Mouse (Mus musculus) liver, postnatal 0 days (tissue): ENCODE results near the gene Ccr1l1. TPM values are rescaled to one million over a fixed set of nuclear protein-coding genes. Genes with fewer than 3 reads are reported as not detected.

Experiments
- ATAC-seq: fragments of 200-750 bp; cut with Nextera tagmentation; 2 replicates; pipeline ENCODE4 v1.8.0; 2017; ENCODE audit warnings: mild to moderate bottlenecking, moderate library complexity
- DNase-seq: peaks from one replicate; pipeline ENCODE4 v3.0.0-alpha.2; 2016
- H3K27ac ChIP-seq: fragments of 300-500 bp; sonication (generic); 2 replicates; pipeline ENCODE4 v1.5.1; 2014; ENCODE audit warnings: antibody characterized with exemption, moderate library complexity, mild to moderate bottlenecking, low read depth
- H3K27me3 ChIP-seq: fragments of 300-500 bp; sonication (generic); 2 replicates; pipeline ENCODE4 v1.6.1; 2014; ENCODE audit warnings: low read length, control low read depth, mixed read lengths; ENCODE audit not compliant: insufficient read depth
- H3K36me3 ChIP-seq: fragments of 300-500 bp; sonication (generic); replicated peaks from 2 replicates; pipeline ENCODE4 v1.6.1; 2014; ENCODE audit warnings: mild to moderate bottlenecking, control low read depth, low read length, moderate library complexity, mixed read lengths; ENCODE audit not compliant: insufficient read depth
- H3K4me1 ChIP-seq: fragments of 300-500 bp; sonication (generic); 2 replicates; pipeline ENCODE4 v1.6.1; 2014; ENCODE audit warnings: antibody characterized with exemption, mild to moderate bottlenecking, control low read depth; ENCODE audit not compliant: insufficient read depth
- H3K4me2 ChIP-seq: fragments of 300-500 bp; sonication (generic); 2 replicates; pipeline ENCODE4 v1.6.1; 2014; ENCODE audit warnings: low read depth, mild to moderate bottlenecking, low read length, moderate library complexity, mixed read lengths
- H3K4me3 ChIP-seq: fragments of 300-500 bp; sonication (generic); 2 replicates; pipeline ENCODE4 v1.5.1; 2014; ENCODE audit warnings: low read depth, low read length
- H3K9ac ChIP-seq: fragments of 300-500 bp; sonication (generic); replicated peaks from 2 replicates; pipeline ENCODE4 v1.6.1; 2014; ENCODE audit warnings: mild to moderate bottlenecking, moderate library complexity
- H3K9me3 ChIP-seq: fragments of 300-500 bp; sonication (generic); 2 replicates; pipeline ENCODE4 v1.6.1; 2016; ENCODE audit warnings: mild to moderate bottlenecking, control low read depth, low read length, mixed read lengths
- CTCF ChIP-seq: sonication (generic); IDR thresholded peaks from 2 replicates; pipeline ENCODE4 v1.5.1; 2016; ENCODE audit warnings: antibody characterized with exemption, low read depth
- EP300 ChIP-seq: IDR thresholded peaks from 2 replicates; pipeline ENCODE4 v1.6.1; 2016; ENCODE audit warnings: antibody characterized with exemption, low read depth, mild to moderate bottlenecking
- WGBS: fragments of 180-500 bp; shearing (Covaris S2); extraction: QIAGEN DNeasy Blood & Tissue Kit; methylation state at CpG from one replicate; pipeline ENCODE4 v1.1.7; 2014; ENCODE audit not compliant: insufficient replicate concordance; 5-methylcytosine and 5-hydroxymethylcytosine counted together
- polyA plus RNA-seq: library from polyadenylated mRNA; unstranded; fragments of >200 nt; fragmentation: Nextera tagmentation; extraction: Ambion mirVana; gene quantifications from 2 replicates; pipeline ENCODE4 v1.2.1, GENCODE M21; 2015

The Ccr1l1 gene
- polyA plus RNA-seq, 1 experiment from 2014 or later = not detected

- Histone ChIP-seq H3K27me3 (no peaks in the 10 kb centered on the region), H3K9me3 (no peaks in the 10 kb centered on the region), H3K36me3 (no peaks in the 10 kb centered on the region), H3K9ac (no peak overlapping the region), H3K4me3 (no peak overlapping the region), H3K4me1 (no peaks in the 10 kb centered on the region), H3K27ac (peak overlapping the region; percentile 7; the same call in 1 of the 2 replicates), H3K4me2 (no peak overlapping the region)
- TF ChIP-seq EP300 = peak; percentile 66
- TF ChIP-seq CTCF = no peak
- no peak for DNase-seq
- ATAC-seq = peak; percentile 46
- 68% methylated on average over 3 of the region's 3 CpGs for WGBS
Observed at GRCm38 (mm10) chr9:123964776-123965175, 13.4 kb downstream of the Ccr1l1 start.

- no peaks in the 10 kb centered on the region for H3K27me3 ChIP-seq
- no peak overlapping the region for H3K4me2 ChIP-seq
- no peak overlapping the region for H3K27ac ChIP-seq
- H3K36me3 ChIP-seq = no peaks in the 10 kb centered on the region
- H3K4me3 ChIP-seq = no peak overlapping the region
- no peaks in the 10 kb centered on the region for H3K9me3 ChIP-seq
- ATAC-seq = no peak
- DNase-seq = no peak
- H3K9ac ChIP-seq = no peak overlapping the region
- 79% methylated on average over 1 of the region's 1 CpGs for WGBS
- H3K4me1 ChIP-seq = peaks cover 5% of the 10 kb centered on the region; the same call in 1 of the 2 replicates
- TF ChIP-seq CTCF (no peak), EP300 (no peak)
Observed at GRCm38 (mm10) chr9:123960161-123960560, 18.0 kb downstream of the Ccr1l1 start.

GRCm38 (mm10) chr9:123957911-123958413 is 20.2 kb downstream of the Ccr1l1 start:
- ATAC-seq = peak; percentile 94
- Histone ChIP-seq H3K36me3 (no peaks in the 10 kb centered on the region), H3K4me2 (no peak overlapping the region), H3K9ac (no peak overlapping the region), H3K27ac (peak overlapping the region; percentile 56), H3K27me3 (no peaks in the 10 kb centered on the region), H3K4me3 (no peak overlapping the region), H3K4me1 (peaks cover 12% of the 10 kb centered on the region), H3K9me3 (no peaks in the 10 kb centered on the region)
- TF ChIP-seq EP300 (peak; percentile 95), CTCF (no peak)
- 51% methylated on average over 3 of the region's 3 CpGs for WGBS
- no peak for DNase-seq

DNA sequence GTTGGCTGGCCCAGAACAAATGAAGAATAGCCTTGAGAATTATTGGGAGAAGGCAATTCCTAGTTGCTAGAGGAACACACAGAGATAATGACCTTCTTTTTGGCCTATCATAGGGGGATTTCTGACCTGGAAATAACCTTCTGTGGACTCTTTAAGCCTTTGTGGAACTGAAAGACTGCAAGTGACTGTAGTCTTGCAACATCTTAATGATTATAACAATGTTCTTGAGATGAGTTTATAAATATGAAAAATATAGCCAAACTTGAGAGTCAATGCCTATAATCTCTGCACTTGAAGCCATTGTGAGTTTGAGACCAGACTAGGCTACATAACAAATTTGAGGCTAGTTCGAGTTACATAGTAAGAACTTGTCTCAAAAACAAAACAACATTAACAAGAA is 21.3 kb downstream of the Ccr1l1 start:
- ATAC-seq = no peak
- H3K36me3 ChIP-seq = no peaks in the 10 kb centered on the region
- no peak overlapping the region for H3K27ac ChIP-seq
- peaks cover 12% of the 10 kb centered on the region for H3K4me1 ChIP-seq
- no peaks in the 10 kb centered on the region for H3K27me3 ChIP-seq
- no peak overlapping the region for H3K4me2 ChIP-seq
- H3K9me3 ChIP-seq = no peaks in the 10 kb centered on the region
- TF ChIP-seq EP300 (no peak), CTCF (no peak)
- no peak overlapping the region for H3K4me3 ChIP-seq
- 70% methylated on average over 1 of the region's 1 CpGs for WGBS
- no peak overlapping the region for H3K9ac ChIP-seq
- DNase-seq = no peak

GRCm38 (mm10) chr9:123953551-123953950 is 24.7 kb downstream of the Ccr1l1 start:
- 47% methylated on average over 2 of the region's 2 CpGs for WGBS
- no peak for TF ChIP-seq CTCF
- no peak for TF ChIP-seq EP300
- Histone ChIP-seq H3K9me3 (no peaks in the 10 kb centered on the region), H3K4me2 (no peak overlapping the region), H3K9ac (no peak overlapping the region), H3K4me3 (no peak overlapping the region), H3K36me3 (no peaks in the 10 kb centered on the region), H3K27me3 (no peaks in the 10 kb centered on the region), H3K27ac (no peak overlapping the region), H3K4me1 (peaks cover 29% of the 10 kb centered on the region)
- DNase-seq (no peak), ATAC-seq (no peak)

DNA sequence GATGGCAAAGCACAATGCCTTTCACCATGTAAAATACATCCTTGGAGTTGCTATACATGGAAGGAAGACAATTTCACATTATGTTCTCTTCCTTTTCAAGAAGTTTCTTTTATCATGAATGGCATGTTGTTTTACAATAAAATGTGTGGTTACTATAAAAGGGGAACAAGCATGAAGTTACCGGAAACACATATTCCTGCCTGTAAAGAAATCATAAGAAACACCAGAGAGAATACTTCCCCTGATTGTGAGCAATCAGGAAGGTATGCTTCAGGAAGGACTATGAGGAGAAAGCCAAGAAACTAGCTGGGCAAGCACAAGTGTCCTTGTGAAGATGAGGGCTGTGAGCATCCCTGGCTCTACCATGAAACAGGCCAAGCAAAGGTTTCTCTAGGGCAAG is 27.0 kb downstream of the Ccr1l1 start:
- H3K4me3 ChIP-seq = no peak overlapping the region
- no peak overlapping the region for H3K4me2 ChIP-seq
- TF ChIP-seq CTCF (no peak), EP300 (0 out of 2 replicates have a peak, but pooled peaks have one; percentile 11)
- H3K27me3 ChIP-seq = no peaks in the 10 kb centered on the region
- WGBS = 43% methylated on average over 1 of the region's 1 CpGs
- H3K9me3 ChIP-seq = no peaks in the 10 kb centered on the region
- H3K27ac ChIP-seq = peak overlapping the region; percentile 22; the same call in 1 of the 2 replicates
- H3K4me1 ChIP-seq = peaks cover 24% of the 10 kb centered on the region
- H3K9ac ChIP-seq = no peak overlapping the region
- DNase-seq = no peak
- no peak for ATAC-seq
- no peaks in the 10 kb centered on the region for H3K36me3 ChIP-seq
